Mouse (Mus musculus): Measurements from ENCODE around the gene Nrxn1. TPM values are rescaled to one million over a fixed set of nuclear protein-coding genes. Genes with fewer than 3 reads are reported as not detected.

The Nrxn1 gene
- polyA plus RNA-seq (2015; fragmentation: Nextera tagmentation; extraction: Ambion mirVana): 7.1 and 8.4 TPM in 2 replicates

DNA sequence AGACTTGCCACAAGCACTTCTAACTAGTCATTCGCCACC is at the start of gene Nrxn1:
Gene Nrxn1, minus strand, starts transcription at position 30 of the 39 bp plus-strand sequence.
- Histone ChIP-seq H3K4me1 (no peaks in the 10 kb centered on the region), H3K4me3 (replicated peaks) (0 out of 2 replicates have a peak within 1 kb of the TSS, but pooled peaks have one; percentile 5), H3K9me3 (no peaks in the 10 kb centered on the region), H3K9ac (no peak within 1 kb of the TSS), H3K4me2 (peak within 1 kb of the TSS; percentile 36), H3K27me3 (replicated peaks) (no peaks in the 10 kb centered on the region), H3K27ac (no peak within 1 kb of the TSS), H3K36me3 (no peaks in the 10 kb centered on the region)
- 13% methylated on average over 1 of the region's 1 CpGs for WGBS
- no peak for ATAC-seq (ENCODE audit: insufficient read depth, low FRiP score, low read depth)

GRCm38 (mm10) chr17:91136859-91137258 is 44.0 kb upstream of the Nrxn1 start:
- Histone ChIP-seq H3K27ac (no peak overlapping the region), H3K4me3 (replicated peaks) (no peak overlapping the region), H3K4me2 (no peak overlapping the region), H3K9me3 (no peaks in the 10 kb centered on the region), H3K36me3 (no peaks in the 10 kb centered on the region), H3K27me3 (replicated peaks) (no peaks in the 10 kb centered on the region), H3K4me1 (no peaks in the 10 kb centered on the region), H3K9ac (no peak overlapping the region)
- 62% methylated on average over 3 of the region's 3 CpGs for WGBS
- ATAC-seq (ENCODE audit: insufficient read depth, low FRiP score, low read depth): no peak

DNA sequence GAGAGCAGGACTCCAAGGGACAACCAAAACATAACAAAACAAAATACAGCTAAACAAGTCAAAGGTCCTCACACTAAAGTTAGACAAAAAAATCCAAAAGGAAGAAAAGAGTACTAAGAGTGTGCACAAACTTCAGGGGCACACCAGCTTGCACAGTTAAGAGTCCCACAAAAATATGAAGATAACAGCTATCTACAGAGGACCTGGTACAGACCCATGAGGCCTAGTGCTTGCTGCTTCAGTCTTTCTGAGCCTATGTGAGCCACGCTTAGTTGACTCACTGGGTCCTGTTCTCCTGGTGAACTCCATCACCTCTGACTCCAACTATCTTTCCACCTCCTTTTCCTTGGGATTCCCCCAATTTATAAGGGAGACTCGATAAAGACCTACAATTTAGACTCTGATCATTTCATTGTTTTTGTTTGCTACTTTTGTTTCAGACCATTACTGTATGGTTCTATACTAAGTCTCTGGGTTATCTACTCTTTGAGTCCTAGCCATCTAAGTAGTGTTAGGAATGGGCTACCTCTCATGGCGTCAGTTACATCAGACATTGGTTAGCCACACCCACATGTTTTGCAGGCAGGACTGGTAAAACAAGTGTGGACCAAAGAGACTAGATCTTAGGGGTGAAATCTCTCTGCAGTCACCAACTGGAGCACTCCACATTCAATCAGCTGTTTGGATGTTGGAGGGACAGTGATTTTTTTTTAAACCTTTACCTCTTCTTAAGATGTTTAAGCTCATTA is 20.2 kb upstream of the Nrxn1 start:
- no peak overlapping the region for H3K9ac ChIP-seq
- H3K27ac ChIP-seq: no peak overlapping the region
- no peaks in the 10 kb centered on the region for H3K27me3 ChIP-seq (replicated peaks)
- no peak overlapping the region for H3K4me2 ChIP-seq
- no peaks in the 10 kb centered on the region for H3K36me3 ChIP-seq
- no peak for ATAC-seq (ENCODE audit: insufficient read depth, low FRiP score, low read depth)
- no peaks in the 10 kb centered on the region for H3K9me3 ChIP-seq
- H3K4me3 ChIP-seq (replicated peaks): no peak overlapping the region
- WGBS: 73% methylated on average over 3 of the region's 3 CpGs
- no peaks in the 10 kb centered on the region for H3K4me1 ChIP-seq

- no peaks in the 10 kb centered on the region for H3K9me3 ChIP-seq
- ATAC-seq (ENCODE audit: insufficient read depth, low FRiP score, low read depth): no peak
- no peaks in the 10 kb centered on the region for H3K4me1 ChIP-seq
- H3K4me2 ChIP-seq: no peak overlapping the region
- no peaks in the 10 kb centered on the region for H3K27me3 ChIP-seq (replicated peaks)
- WGBS: 72% methylated on average over 1 of the region's 1 CpGs
- H3K36me3 ChIP-seq: no peaks in the 10 kb centered on the region
- no peak overlapping the region for H3K4me3 ChIP-seq (replicated peaks)
- no peak overlapping the region for H3K9ac ChIP-seq
- no peak overlapping the region for H3K27ac ChIP-seq
These were observed 19.2 kb upstream of the Nrxn1 start for GRCm38 (mm10) chr17:91112085-91112484.

DNA sequence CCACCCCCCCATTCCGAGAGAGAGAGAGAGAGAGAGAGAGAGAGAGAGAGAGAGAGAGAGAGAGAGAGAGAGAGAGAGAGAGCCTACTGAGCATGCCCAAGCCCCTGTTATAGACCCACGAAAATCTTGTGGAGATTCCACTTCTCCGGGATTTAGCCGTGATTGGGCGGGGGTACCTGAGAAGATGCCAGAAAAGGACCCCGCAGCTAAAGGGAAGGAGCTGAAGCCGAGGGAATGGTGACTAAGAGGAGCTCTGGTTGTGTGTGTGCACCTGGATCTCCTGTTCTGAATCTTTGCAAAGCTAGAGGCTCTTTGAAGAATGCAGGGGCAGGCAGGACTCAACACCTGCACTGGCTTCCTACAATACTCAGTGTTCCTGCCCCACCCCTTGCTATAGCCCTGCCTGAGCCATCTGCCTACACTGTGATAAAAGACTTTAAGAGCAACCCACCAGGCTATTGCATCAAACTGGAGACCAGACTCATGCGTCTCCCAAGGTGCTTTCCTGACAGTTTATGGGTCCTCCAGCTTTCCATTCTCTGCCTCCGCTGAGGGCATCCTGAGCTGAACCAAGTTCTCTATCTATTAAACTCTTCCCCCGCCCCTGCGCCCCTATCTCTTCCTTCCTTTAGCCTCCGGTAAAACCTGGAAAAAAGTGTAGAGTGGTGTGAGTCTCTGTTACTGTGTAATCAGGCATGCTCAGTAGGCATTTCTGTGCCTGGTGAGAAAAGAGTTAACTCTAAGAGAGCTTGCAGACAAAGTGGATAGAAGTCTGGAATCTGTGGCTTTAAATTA is 407 bp upstream of the Nrxn1 start:
- Histone ChIP-seq H3K4me3 (replicated peaks) (no peak overlapping the region), H3K4me2 (no peak overlapping the region), H3K9ac (no peak overlapping the region), H3K27ac (no peak overlapping the region), H3K9me3 (no peaks in the 10 kb centered on the region), H3K36me3 (no peaks in the 10 kb centered on the region), H3K4me1 (no peaks in the 10 kb centered on the region), H3K27me3 (replicated peaks) (no peaks in the 10 kb centered on the region)
- no peak for ATAC-seq (ENCODE audit: insufficient read depth, low FRiP score, low read depth)
- 34% methylated on average over 12 of the region's 12 CpGs for WGBS

DNA sequence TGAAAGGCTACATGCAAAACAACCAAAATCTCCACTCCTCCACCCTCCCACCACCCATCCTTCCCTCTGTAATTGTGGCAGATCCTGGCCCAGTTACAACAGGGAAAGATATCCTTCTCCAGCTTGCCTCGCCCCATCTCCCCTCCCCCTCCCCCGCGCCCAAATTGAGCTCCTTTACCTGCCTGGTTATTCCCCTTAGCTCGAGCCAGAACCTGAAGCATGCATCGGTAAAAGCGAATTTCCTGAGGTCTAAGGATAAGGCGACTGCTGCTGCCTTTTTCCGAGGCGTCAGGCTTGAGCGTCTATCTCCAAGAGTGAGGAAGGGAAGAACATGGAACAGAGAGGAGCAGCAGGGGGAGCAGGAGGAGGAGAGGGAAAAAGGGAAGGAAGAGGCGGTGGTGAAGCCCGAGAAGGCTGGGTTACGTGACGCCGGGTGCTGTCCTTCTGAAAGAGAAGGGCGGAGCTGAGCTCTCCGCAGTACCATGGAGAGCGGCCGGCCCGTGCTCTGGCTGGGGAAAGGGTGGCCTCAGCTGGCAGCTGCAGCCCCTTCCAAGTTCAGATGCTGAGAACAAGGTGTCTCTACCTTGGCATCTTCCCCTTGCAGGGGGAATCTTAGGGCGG is 340 bp downstream of the Nrxn1 start:
- ATAC-seq (ENCODE audit: insufficient read depth, low FRiP score, low read depth): peak; percentile 82; the same call in 1 of the 2 replicates
- H3K27me3 ChIP-seq (replicated peaks): no peaks in the 10 kb centered on the region
- no peaks in the 10 kb centered on the region for H3K36me3 ChIP-seq
- 0 out of 2 replicates have a peak overlapping the region, but pooled peaks have one; percentile 5 for H3K4me3 ChIP-seq (replicated peaks)
- H3K27ac ChIP-seq: no peak overlapping the region
- 1% methylated on average over 21 of the region's 21 CpGs for WGBS
- peak overlapping the region; percentile 36 for H3K4me2 ChIP-seq
- H3K4me1 ChIP-seq: no peaks in the 10 kb centered on the region
- no peak overlapping the region for H3K9ac ChIP-seq
- no peaks in the 10 kb centered on the region for H3K9me3 ChIP-seq

GRCm38 (mm10) chr17:91090631-91091030 is 2.2 kb downstream of the Nrxn1 start:
- no peak overlapping the region for H3K4me2 ChIP-seq
- no peak overlapping the region for H3K27ac ChIP-seq
- H3K4me3 ChIP-seq (replicated peaks): no peak overlapping the region
- no peaks in the 10 kb centered on the region for H3K9me3 ChIP-seq
- no peak overlapping the region for H3K9ac ChIP-seq
- WGBS: 74% methylated on average over 1 of the region's 1 CpGs
- H3K4me1 ChIP-seq: no peaks in the 10 kb centered on the region
- H3K36me3 ChIP-seq: no peaks in the 10 kb centered on the region
- no peak for ATAC-seq (ENCODE audit: insufficient read depth, low FRiP score, low read depth)
- no peaks in the 10 kb centered on the region for H3K27me3 ChIP-seq (replicated peaks)

DNA sequence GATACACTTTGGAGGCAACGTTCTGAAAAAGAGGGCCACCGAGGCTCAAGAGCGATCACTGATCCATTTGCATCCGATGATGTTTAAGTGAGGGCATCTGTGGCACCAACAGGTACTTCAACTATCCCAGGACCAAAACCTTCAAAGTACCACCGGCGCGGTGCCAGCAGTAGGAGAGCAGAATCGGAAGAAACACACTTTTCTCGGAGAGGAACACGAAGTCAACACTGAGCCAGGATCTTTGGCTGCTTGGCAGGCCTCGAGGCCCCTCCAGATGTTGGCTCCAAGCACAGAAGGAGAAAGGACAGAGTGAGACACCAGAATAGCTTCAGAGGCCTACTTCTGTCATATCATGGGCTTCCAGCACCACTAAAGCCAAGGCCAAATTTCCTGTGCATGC is 3.9 kb downstream of the Nrxn1 start:
- H3K4me2 ChIP-seq: no peak overlapping the region
- no peak for ATAC-seq (ENCODE audit: insufficient read depth, low FRiP score, low read depth)
- H3K4me1 ChIP-seq: no peaks in the 10 kb centered on the region
- no peaks in the 10 kb centered on the region for H3K9me3 ChIP-seq
- no peak overlapping the region for H3K4me3 ChIP-seq (replicated peaks)
- 81% methylated on average over 11 of the region's 11 CpGs for WGBS
- H3K36me3 ChIP-seq: no peaks in the 10 kb centered on the region
- H3K27me3 ChIP-seq (replicated peaks): no peaks in the 10 kb centered on the region
- no peak overlapping the region for H3K27ac ChIP-seq
- no peak overlapping the region for H3K9ac ChIP-seq

DNA sequence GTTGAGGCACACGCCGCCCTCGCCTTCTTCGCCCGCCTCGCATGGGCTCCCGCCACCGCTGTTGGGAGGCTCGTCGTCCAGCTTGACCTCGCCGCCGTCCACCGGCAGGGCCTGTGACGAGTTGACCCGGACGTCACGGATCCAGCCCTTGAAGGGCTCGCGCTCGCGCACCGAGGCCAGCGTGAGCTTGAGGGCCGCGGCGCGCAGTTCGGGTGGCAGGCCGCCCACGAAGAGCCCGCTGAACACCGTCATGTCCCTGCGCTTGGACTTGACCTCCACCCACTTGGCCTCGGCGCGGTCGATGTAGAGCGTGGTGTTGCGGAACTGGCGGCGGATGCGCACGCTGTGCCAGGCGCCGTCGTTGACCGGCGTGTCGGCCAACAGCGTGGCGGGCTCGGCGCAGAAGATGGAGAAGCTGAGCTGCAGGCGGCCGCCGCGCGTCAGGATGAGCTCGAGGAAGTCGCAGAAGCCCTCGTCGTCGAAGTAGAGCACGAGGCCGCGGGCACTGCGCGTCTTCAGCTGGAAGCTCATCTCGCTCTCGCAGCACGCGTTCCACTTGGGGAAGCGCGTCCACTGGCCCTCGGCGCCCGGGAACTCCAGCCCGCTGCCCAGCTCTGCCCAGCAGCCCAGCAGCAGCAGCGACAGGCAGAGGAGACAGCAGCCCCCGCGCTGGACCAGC is 4.7 kb downstream of the Nrxn1 start:
- Histone ChIP-seq H3K4me2 (no peak overlapping the region), H3K27ac (no peak overlapping the region), H3K9ac (no peak overlapping the region), H3K9me3 (no peaks in the 10 kb centered on the region), H3K36me3 (no peaks in the 10 kb centered on the region), H3K4me3 (replicated peaks) (no peak overlapping the region), H3K27me3 (replicated peaks) (no peaks in the 10 kb centered on the region), H3K4me1 (no peaks in the 10 kb centered on the region)
- ATAC-seq (ENCODE audit: insufficient read depth, low FRiP score, low read depth): no peak
- WGBS: 59% methylated on average over 82 of the region's 82 CpGs

- Histone ChIP-seq H3K9ac (no peak overlapping the region), H3K4me3 (replicated peaks) (no peak overlapping the region), H3K27ac (no peak overlapping the region), H3K4me2 (no peak overlapping the region), H3K27me3 (replicated peaks) (no peaks in the 10 kb centered on the region), H3K9me3 (no peaks in the 10 kb centered on the region), H3K4me1 (no peaks in the 10 kb centered on the region), H3K36me3 (no peaks in the 10 kb centered on the region)
- WGBS: 78% methylated on average over 1 of the region's 1 CpGs
- ATAC-seq (ENCODE audit: insufficient read depth, low FRiP score, low read depth): no peak
These were observed 6.5 kb downstream of the Nrxn1 start for GRCm38 (mm10) chr17:91086412-91086811.

- no peak overlapping the region for H3K9ac ChIP-seq
- no peak overlapping the region for H3K4me3 ChIP-seq (replicated peaks)
- H3K27me3 ChIP-seq (replicated peaks): no peaks in the 10 kb centered on the region
- 66% methylated on average over 2 of the region's 2 CpGs for WGBS
- no peak for ATAC-seq (ENCODE audit: insufficient read depth, low FRiP score, low read depth)
- no peak overlapping the region for H3K27ac ChIP-seq
- no peaks in the 10 kb centered on the region for H3K36me3 ChIP-seq
- H3K9me3 ChIP-seq: no peaks in the 10 kb centered on the region
- H3K4me1 ChIP-seq: no peaks in the 10 kb centered on the region
- H3K4me2 ChIP-seq: no peak overlapping the region
These were observed 7.5 kb downstream of the Nrxn1 start for GRCm38 (mm10) chr17:91085416-91085815.

DNA sequence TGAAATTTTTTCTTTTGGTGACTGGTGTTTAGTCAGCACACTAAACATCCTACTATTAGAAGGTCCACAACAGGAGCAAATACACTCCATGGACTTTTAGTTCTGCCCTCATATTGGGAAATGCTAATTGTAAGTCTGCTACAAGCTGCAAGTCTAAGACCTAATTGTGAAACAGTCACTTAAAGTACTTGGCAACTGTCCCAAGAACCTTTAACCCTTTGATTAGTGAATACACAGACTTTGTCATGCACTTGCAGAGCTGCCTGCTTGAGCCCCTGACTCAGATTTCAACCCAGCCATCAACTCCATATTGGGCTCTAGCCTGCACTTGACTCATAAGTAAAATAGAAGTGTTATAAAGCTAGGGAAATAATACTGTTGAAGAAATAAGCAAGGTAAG is 13.8 kb downstream of the Nrxn1 start:
- Histone ChIP-seq H3K27me3 (replicated peaks) (no peaks in the 10 kb centered on the region), H3K4me2 (no peak overlapping the region), H3K27ac (no peak overlapping the region), H3K36me3 (no peaks in the 10 kb centered on the region), H3K4me1 (no peaks in the 10 kb centered on the region), H3K4me3 (replicated peaks) (no peak overlapping the region), H3K9me3 (no peaks in the 10 kb centered on the region), H3K9ac (no peak overlapping the region)
- ATAC-seq (ENCODE audit: insufficient read depth, low FRiP score, low read depth): no peak

All from stomach, embryonic 15.5 days (tissue).